ENCODE assay signal across 8 mouse cellular contexts in genomic region chr4:41205751-41206150, GRCm38 (mm10).
"Had no signal": no experiment of that assay in that cellular context is flagged by ENCODE, and none has a peak within 500 bp of the region (broad histone marks: within the 10 kb centered on the region; RNA-seq: fewer than 3 reads in every experiment).

No protein-coding gene starts in this region.

- DNase-seq: liver, postnatal 0 days; lung, adult 2 months; lung, postnatal 14 days; lung, postnatal 36 days; right cerebral cortex, postnatal 14 days; thymus, adult 2 months; thymus, postnatal 25 days; thymus, postnatal 4 days had no signal
